Comparison of ENCODE assay signal across 1 mouse cellular context in the genomic region with DNA sequence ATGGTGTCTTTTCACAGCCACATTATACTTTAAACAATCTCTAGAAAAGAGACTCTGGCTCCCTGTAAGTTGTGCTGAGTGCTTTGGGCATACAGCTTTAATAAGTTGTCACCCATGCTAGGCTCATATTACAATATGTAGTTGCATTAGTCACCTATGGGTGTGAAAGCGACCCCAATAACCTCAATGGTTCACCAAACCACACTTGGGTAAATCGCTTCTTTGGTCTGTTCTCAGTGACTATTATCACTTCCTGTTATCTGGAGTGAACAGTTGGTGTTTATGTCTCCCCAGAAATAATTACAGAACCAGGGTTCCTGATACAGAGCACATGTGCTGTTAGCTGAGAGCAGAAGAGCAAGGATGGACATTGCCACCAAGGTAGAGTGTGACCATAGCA. TPM values are rescaled to one million over a fixed set of nuclear protein-coding genes. Genes with fewer than 3 reads are reported as not detected.
"Had no signal": no experiment of that assay in that cellular context is flagged by ENCODE, and none has a peak within 500 bp of the region (broad histone marks: within the 10 kb centered on the region; RNA-seq: fewer than 3 reads in every experiment).

No protein-coding gene starts in this region.

RNA-seq across cellular contexts. Expression of a gene that starts 41.7 kb away (rescaled TPM):
- total RNA-seq: megakaryocyte-erythroid progenitor cell, adult 5-6 weeks had no signal
